Mouse (Mus musculus) cortical plate, adult 2 months (tissue): ENCODE results near the gene Gm43738. TPM values are rescaled to one million over a fixed set of nuclear protein-coding genes. Genes with fewer than 3 reads are reported as not detected.

ENCODE experiments used
- H3K27ac ChIP-seq: fragments of 200-500 bp; 2 replicates; pipeline ENCODE4 v1.5.1; 2012; ENCODE audit warnings: low read length, control low read depth, inconsistent platforms; ENCODE audit not compliant: insufficient read depth
- H3K4me1 ChIP-seq: fragments of 200-500 bp; 2 replicates; pipeline ENCODE4 v1.6.1; 2011; ENCODE audit warnings: low read length; ENCODE audit not compliant: control insufficient read depth, insufficient read depth
- H3K4me3 ChIP-seq: fragments of 200-500 bp; 2 replicates; pipeline ENCODE4 v1.5.1; 2011; ENCODE audit warnings: mild to moderate bottlenecking, low read length, control low read depth; ENCODE audit not compliant: insufficient read depth
- CTCF ChIP-seq: fragments of 200-500 bp; IDR thresholded peaks from 2 replicates; pipeline ENCODE4 v1.5.1; 2011; ENCODE audit warnings: mild to moderate bottlenecking, control low read depth, low read length; ENCODE audit not compliant: insufficient read depth; ENCODE audit errors: extremely low read depth
- POLR2A ChIP-seq: fragments of 200-500 bp; IDR thresholded peaks from 2 replicates; pipeline ENCODE4 v1.6.1; 2011; ENCODE audit warnings: mild to moderate bottlenecking, low read length, control low read depth; ENCODE audit not compliant: insufficient read depth; ENCODE audit errors: extremely low read depth
- polyA plus RNA-seq: library from polyadenylated mRNA; depleted of rRNA; stranded (reverse); fragments of >200 nt; gene quantifications from 2 replicates; pipeline ENCODE4 v1.2.3, GENCODE M21; 2012

Gm43738 gene
- polyA plus RNA-seq, 1 experiment: not detected

DNA sequence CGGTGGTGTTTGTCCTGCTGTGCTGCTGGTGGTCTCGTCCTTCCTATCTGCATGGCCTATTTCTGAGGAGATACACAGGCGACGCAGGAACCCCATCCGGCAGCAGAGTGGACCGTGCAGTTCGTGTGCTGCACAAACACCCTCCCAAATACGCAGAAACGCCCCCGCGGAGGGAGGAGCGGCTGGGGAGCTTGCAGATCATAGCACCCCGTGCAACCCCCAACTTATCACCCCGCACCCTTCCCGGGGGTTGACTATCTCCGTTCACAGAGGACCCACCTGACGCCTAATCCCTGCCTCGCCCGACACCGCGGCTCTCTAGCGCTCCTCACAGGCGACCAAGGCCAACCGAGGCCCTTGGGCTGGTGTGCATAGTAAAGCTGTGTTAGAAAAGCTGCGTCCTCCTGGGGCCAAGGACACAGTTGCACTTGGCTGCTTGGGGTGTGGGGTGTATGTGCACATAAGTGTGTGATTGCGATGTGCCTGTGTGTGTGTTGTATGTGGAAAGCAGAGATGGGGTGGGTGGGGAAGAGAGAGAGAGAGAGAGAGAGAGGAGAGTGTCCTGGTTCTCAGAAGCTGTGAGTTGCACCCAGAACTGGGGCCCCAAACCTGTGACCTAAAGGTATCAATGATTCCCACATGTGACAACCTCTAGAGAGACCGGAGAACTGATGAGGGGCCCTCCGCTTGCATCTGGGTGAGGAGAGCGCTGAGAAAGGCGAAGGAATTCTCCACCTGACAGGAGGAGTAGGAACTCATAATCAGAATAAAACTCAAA lies 31.6 kb upstream of the Gm43738 start:
- Histone ChIP-seq H3K4me3 (peak overlapping the region; percentile 5; the same call in 1 of the 2 replicates), H3K27ac (no peak overlapping the region)

DNA sequence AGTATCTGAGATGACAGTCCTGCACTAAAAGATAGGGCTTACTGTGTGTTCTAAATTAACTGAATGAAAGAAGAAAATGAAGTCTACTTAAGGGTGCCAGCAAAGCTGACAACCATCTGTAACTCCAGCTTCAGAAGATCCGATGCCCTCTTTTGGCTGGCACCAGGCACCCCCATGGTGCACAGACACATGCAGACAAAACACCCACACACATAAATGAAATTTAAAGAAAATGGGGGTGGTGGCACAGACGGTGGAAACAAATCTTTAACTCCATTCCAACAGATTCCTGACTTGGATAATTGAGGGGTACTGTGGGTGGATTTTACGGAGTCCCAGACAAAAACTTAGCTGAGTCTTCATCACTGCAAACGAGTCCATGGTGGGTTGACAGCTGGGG lies 30.9 kb upstream of the Gm43738 start:
- TF ChIP-seq POLR2A (no peak), CTCF (no peak)
- Histone ChIP-seq H3K4me1 (no peaks in the 10 kb centered on the region), H3K27ac (no peak overlapping the region), H3K4me3 (peak overlapping the region; percentile 5; the same call in 1 of the 2 replicates)

More for the DNA sequence above, 31.6 kb upstream of the Gm43738 start:
- TF ChIP-seq CTCF (peak; percentile 41), POLR2A (no peak)
- no peaks in the 10 kb centered on the region for H3K4me1 ChIP-seq

DNA sequence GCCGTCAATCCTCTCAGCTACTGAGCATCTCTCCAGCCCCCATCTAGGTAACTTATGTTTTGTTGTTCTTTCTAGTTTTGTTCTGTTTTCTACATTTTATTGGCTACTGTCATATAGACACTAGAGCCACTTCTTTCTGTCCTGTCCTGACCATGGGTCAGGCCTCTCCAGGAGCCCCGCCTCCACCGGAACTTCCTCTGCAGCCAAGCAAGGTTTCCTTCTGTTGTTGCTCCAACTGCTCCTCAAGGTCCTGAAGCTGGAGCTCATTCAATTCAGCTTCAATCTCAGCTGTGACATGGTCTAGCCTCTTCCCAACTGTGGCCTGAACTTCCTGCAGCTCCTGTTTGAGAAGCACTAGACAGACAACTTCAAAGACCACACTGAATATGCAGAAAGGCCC lies 29.0 kb upstream of the Gm43738 start:
- TF ChIP-seq POLR2A (no peak), CTCF (no peak)
- Histone ChIP-seq H3K4me3 (no peak overlapping the region), H3K27ac (no peak overlapping the region), H3K4me1 (no peaks in the 10 kb centered on the region)

DNA sequence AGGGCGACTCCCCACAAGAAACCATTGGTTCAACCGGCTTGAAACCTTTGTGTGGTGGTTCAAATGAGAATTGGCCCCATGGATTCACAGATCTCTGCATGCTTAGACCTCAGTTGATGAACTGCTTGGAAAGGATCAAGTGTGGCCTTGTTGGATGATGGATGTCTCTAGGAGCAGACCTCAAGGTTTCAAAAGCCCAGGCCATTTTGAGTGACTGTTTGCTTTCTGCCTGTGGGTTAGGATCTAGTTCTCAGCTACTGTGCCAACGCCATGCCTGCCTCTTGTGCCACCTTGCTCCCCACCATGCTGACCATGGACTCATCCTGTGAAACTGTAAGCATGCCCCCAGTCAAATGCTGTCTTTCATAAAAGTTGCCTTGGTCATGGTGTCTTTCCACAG lies 25.1 kb upstream of the Gm43738 start:
- Histone ChIP-seq H3K4me3 (no peak overlapping the region), H3K4me1 (no peaks in the 10 kb centered on the region), H3K27ac (no peak overlapping the region)
- TF ChIP-seq POLR2A: no peak
- no peak for TF ChIP-seq CTCF

DNA sequence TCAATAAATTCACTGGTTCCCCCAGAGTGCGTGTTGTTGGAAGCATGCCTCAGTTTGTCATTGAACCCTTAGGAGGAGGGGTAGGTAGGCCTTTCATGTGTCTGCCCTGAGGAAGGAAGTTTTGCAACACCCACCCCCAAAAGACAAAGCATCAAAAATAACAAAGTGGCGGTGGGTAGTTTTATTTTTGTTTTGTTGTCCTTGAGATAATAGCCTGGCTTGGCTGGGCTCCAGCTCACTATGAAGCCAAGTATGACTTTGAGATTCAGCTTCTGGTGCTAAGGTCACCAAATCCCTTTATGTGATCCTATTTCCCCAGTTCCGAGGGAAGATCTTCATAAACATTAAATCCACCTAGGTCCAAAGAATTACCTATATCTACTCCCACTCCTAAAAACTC lies 23.3 kb upstream of the Gm43738 start:
- 0 out of 2 replicates have a peak overlapping the region, but pooled peaks have one; percentile 50 for H3K27ac ChIP-seq
- TF ChIP-seq CTCF: no peak
- no peak for TF ChIP-seq POLR2A
- H3K4me1 ChIP-seq: no peaks in the 10 kb centered on the region
- no peak overlapping the region for H3K4me3 ChIP-seq

DNA sequence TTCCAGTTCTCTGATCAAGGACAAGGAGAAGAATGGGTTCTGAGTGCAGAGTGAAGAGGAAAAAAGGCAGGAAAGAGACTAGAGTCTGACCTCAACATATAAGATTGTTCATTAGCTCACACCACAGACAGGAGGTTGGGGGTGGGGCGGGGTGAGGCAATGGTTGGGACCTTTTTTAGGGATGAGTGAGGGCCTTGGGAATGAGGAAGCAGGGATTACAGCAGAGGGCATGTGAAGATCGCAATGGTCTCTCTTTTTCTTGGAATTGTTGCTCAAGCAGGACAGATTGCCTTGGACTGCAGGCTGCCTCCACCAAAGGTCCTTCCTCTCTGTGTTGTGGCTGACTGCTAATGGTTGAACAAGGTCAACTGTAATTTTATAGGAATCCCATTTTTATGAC lies 22.4 kb upstream of the Gm43738 start:
- H3K4me1 ChIP-seq: no peaks in the 10 kb centered on the region
- no peak overlapping the region for H3K4me3 ChIP-seq
- H3K27ac ChIP-seq: no peak overlapping the region
- TF ChIP-seq POLR2A: no peak
- no peak for TF ChIP-seq CTCF

DNA sequence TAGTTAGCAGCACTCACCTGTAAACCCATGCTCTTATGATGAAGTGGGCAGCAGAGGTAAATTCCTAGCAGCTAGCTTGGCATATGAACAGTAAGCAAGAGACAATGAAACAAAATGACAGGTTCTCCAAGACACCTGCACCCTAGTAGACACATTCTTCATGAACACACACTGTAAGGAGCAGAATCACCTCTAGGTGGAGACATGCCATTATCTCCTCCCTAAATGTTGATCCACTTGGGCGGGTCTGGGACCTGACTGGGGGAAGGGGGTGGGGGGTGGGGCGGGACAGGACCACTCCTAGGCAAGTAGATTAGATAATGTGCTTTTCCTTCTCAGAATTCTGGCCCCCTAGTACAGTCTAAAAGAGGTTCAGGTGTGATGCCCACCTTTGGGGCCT lies 14.6 kb upstream of the Gm43738 start:
- H3K27ac ChIP-seq: no peak overlapping the region
- TF ChIP-seq CTCF (peak; percentile 49), POLR2A (no peak)
- no peaks in the 10 kb centered on the region for H3K4me1 ChIP-seq
- H3K4me3 ChIP-seq: no peak overlapping the region

DNA sequence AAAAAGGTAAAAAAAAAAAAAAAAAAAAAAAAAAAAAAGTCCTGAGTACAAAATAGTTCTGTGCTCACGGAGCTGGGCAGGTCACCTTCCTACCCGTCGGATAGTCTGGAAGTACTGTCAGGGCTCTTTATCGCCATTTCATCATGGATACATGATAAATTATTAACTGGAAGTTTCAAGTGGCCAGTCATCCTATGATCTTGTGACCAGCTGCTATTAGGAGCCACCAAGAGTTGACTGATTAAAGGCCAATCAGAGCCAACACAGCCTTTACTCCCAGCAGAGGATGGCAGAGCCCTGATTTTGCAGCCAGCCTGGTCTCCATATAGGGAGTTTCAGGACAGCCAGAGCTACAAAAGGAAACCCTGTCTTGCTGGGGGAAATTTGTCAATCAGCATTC lies 12.2 kb upstream of the Gm43738 start:
- Histone ChIP-seq H3K4me3 (no peak overlapping the region), H3K27ac (no peak overlapping the region), H3K4me1 (no peaks in the 10 kb centered on the region)
- TF ChIP-seq POLR2A: no peak

DNA sequence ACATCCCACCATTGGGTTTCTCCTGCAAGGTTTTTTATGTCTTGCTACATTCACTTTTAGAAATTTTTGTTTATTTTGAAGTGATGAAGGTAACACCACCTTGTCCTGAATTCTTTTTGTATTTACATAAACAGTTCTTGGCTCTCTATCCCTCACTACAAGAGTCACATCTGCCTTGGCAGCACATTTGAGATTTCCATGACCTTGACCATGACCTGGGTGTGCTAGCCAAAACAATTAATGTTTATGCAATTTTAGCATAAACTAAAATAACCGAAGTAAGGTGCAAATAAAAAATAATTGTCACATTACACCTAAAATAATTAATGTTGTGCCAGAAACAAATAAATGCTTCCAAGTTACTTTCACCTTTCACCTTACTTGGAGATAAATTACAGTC lies 7.2 kb upstream of the Gm43738 start:
- H3K4me1 ChIP-seq: no peaks in the 10 kb centered on the region
- TF ChIP-seq CTCF: no peak
- no peak for TF ChIP-seq POLR2A
- H3K4me3 ChIP-seq: no peak overlapping the region
- no peak overlapping the region for H3K27ac ChIP-seq

DNA sequence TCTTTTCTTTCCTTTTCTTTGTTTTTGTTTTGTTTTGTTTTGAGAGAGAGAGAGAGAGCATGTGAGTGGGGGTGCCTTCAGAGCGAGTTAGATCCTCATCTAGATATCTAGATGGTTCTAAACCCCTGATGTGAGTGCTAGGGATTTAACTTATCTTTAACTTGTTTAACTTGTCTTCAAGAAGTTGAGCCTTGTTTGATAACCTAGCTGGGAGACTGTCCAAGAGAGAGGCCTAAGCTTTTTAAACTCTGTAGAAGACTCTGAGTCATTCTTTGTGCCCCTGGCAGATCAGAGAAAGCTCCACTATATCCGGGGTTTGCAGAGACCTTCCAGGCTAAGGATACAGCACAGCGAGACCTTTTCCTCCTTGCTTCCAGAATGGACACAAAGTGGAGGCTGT lies 6.6 kb upstream of the Gm43738 start:
- TF ChIP-seq POLR2A (no peak), CTCF (no peak)

DNA sequence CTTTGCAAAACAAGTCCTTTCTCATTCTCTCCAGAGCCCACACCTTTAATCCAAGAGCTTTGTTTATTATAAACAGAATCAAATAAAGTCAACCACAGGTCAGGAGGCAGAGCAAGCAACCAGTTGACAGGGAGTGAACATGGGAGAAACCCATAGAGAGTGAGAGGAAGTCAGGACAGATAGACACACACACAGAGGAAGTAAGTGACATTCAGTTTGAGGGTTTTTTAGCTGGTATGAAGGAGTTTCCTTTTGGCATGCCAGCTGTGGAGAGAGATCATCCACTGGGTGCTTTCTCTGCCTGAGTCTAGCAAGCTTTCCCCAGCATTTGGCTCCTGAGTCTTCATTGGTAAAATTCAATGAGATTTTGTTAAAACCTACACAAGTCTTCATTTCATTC lies 6.0 kb upstream of the Gm43738 start:
- Histone ChIP-seq H3K4me1 (no peaks in the 10 kb centered on the region), H3K4me3 (no peak overlapping the region), H3K27ac (no peak overlapping the region)
- no peak for TF ChIP-seq CTCF
- no peak for TF ChIP-seq POLR2A

More for the DNA sequence above, 6.6 kb upstream of the Gm43738 start:
- H3K4me1 ChIP-seq: no peaks in the 10 kb centered on the region
- no peak overlapping the region for H3K4me3 ChIP-seq
- no peak overlapping the region for H3K27ac ChIP-seq
